Mouse (Mus musculus) cerebellum, adult 2 months (tissue): ENCODE measurements around the gene Gm17949.

Source experiments
- CTCF ChIP-seq: fragments of 200-500 bp; IDR thresholded peaks from 2 replicates; pipeline ENCODE4 v1.5.1; 2011; ENCODE audit warnings: low read depth, mild to moderate bottlenecking, control low read depth, low read length, moderate library complexity, borderline replicate concordance; ENCODE audit not compliant: insufficient read depth
- POLR2A ChIP-seq: fragments of 200-500 bp; IDR thresholded peaks from 2 replicates; pipeline ENCODE4 v1.6.1; 2011; ENCODE audit warnings: low read length, control low read depth, borderline replicate concordance; ENCODE audit not compliant: insufficient read depth

- no peak for TF ChIP-seq CTCF
- no peak for TF ChIP-seq POLR2A
Measured at GRCm38 (mm10) chr17:56990966-56991365, 20.3 kb upstream of the Gm17949 start.
